ENCODE assay signal across 17 mouse cellular contexts in the genomic region with DNA sequence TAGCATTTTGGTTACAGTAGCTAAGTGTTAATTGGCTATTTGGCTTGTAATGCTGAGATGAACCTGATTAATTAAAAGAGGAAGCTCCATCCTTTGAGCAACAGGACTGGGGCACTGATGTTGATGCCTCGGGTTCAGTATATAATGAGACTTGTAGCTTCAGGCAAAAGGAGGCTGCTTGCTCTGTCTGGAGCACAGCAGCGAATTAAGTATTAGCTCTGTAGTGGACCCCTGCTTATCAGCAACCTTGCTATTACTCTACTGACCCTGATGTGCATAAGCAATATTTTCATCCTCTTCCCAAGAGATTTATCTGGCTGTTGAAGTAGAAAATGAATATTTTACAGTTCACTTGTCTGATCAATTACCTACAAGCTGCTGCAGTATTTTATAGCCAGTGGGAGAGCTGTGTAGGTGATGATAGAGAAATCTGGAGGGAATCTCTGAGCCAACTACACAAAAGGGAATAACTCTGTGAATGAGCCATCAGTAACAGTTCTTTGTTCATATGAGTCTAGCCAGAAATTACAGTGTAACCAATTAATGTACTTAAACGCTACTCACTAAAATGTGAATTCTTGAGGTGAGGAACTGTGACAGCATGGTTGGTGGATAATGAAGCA.
DNase-seq lines count a peak whose midpoint lies in the region; ATAC-seq and TF ChIP-seq lines count a peak whose summit lies in the region.
"Had no signal": no experiment of that assay in that cellular context is flagged by ENCODE, and none has a peak within 500 bp of the region (broad histone marks: within the 10 kb centered on the region; RNA-seq: fewer than 3 reads in every experiment).

No protein-coding gene starts in this region.

- H3K9me3 ChIP-seq in forebrain, embryonic 12.5 days, result no peaks in the 10 kb centered on the region
- H3K9me3 ChIP-seq in hindbrain, embryonic 15.5 days, result no peaks in the 10 kb centered on the region
- no peaks in the 10 kb centered on the region for H3K9me3 ChIP-seq in neural tube, embryonic 12.5 days
- H3K9me3 ChIP-seq in stomach, postnatal 0 days (ENCODE audit: control insufficient read depth, low read length), result no peaks in the 10 kb centered on the region
- no peaks in the 10 kb centered on the region for H3K9me3 ChIP-seq in liver, postnatal 0 days (ENCODE audit: low read length)
- H3K9me3 ChIP-seq: G1E; heart, embryonic 12.5 days; liver, embryonic 13.5 days; megakaryocyte, embryonic 14.5 days had no signal

- H3K27me3 ChIP-seq in forebrain, embryonic 12.5 days, result no peaks in the 10 kb centered on the region
- no peaks in the 10 kb centered on the region for H3K27me3 ChIP-seq in hindbrain, embryonic 15.5 days
- no peaks in the 10 kb centered on the region for H3K27me3 ChIP-seq in neural tube, embryonic 12.5 days (replicated peaks)
- no peaks in the 10 kb centered on the region for H3K27me3 ChIP-seq in stomach, postnatal 0 days (ENCODE audit: control insufficient read depth, insufficient read depth, low read length)
- no peaks in the 10 kb centered on the region for H3K27me3 ChIP-seq in liver, postnatal 0 days (ENCODE audit: insufficient read depth, low read length)
- H3K27me3 ChIP-seq: heart, embryonic 12.5 days; liver, embryonic 13.5 days; megakaryocyte, embryonic 14.5 days had no signal

- no peak overlapping the region for H3K4me3 ChIP-seq in forebrain, embryonic 12.5 days (replicated peaks)
- no peak overlapping the region for H3K4me3 ChIP-seq in hindbrain, embryonic 15.5 days
- H3K4me3 ChIP-seq in neural tube, embryonic 12.5 days, result no peak overlapping the region
- H3K4me3 ChIP-seq in stomach, postnatal 0 days (ENCODE audit: low read depth, low read length), result no peak overlapping the region
- H3K4me3 ChIP-seq in liver, postnatal 0 days (ENCODE audit: low read depth, low read length), result no peak overlapping the region
- H3K4me3 ChIP-seq: heart, embryonic 12.5 days; liver, embryonic 13.5 days; megakaryocyte, embryonic 14.5 days had no signal

- H3K36me3 ChIP-seq in forebrain, embryonic 12.5 days (replicated peaks), result no peaks in the 10 kb centered on the region
- no peaks in the 10 kb centered on the region for H3K36me3 ChIP-seq in hindbrain, embryonic 15.5 days
- no peaks in the 10 kb centered on the region for H3K36me3 ChIP-seq in neural tube, embryonic 12.5 days
- H3K36me3 ChIP-seq in stomach, postnatal 0 days (ENCODE audit: control insufficient read depth, insufficient read depth, low read length), result no peaks in the 10 kb centered on the region
- no peaks in the 10 kb centered on the region for H3K36me3 ChIP-seq in liver, postnatal 0 days (replicated peaks; ENCODE audit: insufficient read depth, low read length)
- H3K36me3 ChIP-seq: G1E; heart, embryonic 12.5 days; liver, embryonic 13.5 days had no signal

- no peak for TF ChIP-seq CTCF in stomach, postnatal 0 days (IDR thresholded peaks at IDR 0.05; ENCODE audit: low read depth)
- TF ChIP-seq CTCF in liver, postnatal 0 days (IDR thresholded peaks at IDR 0.05; ENCODE audit: low read depth), result no peak

- no peaks in the 10 kb centered on the region for H3K4me1 ChIP-seq in forebrain, embryonic 12.5 days
- peaks cover 5% of the 10 kb centered on the region; the same call in 1 of the 2 replicates for H3K4me1 ChIP-seq in hindbrain, embryonic 15.5 days (replicated peaks)
- H3K4me1 ChIP-seq in neural tube, embryonic 12.5 days, result no peaks in the 10 kb centered on the region
- no peaks in the 10 kb centered on the region for H3K4me1 ChIP-seq in stomach, postnatal 0 days (replicated peaks; ENCODE audit: control insufficient read depth, insufficient read depth)
- no peaks in the 10 kb centered on the region for H3K4me1 ChIP-seq in liver, postnatal 0 days (ENCODE audit: insufficient read depth)
- H3K4me1 ChIP-seq: heart, embryonic 12.5 days; liver, embryonic 13.5 days; megakaryocyte, embryonic 14.5 days had no signal

- ATAC-seq in forebrain, embryonic 12.5 days (ENCODE audit: low FRiP score), result peak; percentile 72; the same call in 1 of the 2 replicates
- peak; percentile 91 for ATAC-seq in hindbrain, embryonic 15.5 days (ENCODE audit: low FRiP score, low read depth)
- peak; percentile 90 for ATAC-seq in neural tube, embryonic 12.5 days (ENCODE audit: low FRiP score, low read depth)
- no peak for ATAC-seq in stomach, postnatal 0 days (ENCODE audit: low FRiP score, low TSS enrichment)
- ATAC-seq in liver, postnatal 0 days, result no peak
- ATAC-seq: intestine, postnatal 0 days; lung, postnatal 0 days had no signal

- WGBS in forebrain, embryonic 12.5 days, result 55% methylated on average over 3 of the region's 3 CpGs
- WGBS in hindbrain, embryonic 15.5 days, result 39% methylated on average over 3 of the region's 3 CpGs
- 57% methylated on average over 3 of the region's 3 CpGs for WGBS in neural tube, embryonic 12.5 days
- 71% methylated on average over 3 of the region's 3 CpGs for WGBS in stomach, postnatal 0 days
- 57% methylated on average over 3 of the region's 3 CpGs for WGBS in liver, postnatal 0 days (ENCODE audit: insufficient replicate concordance)

- no peak overlapping the region for H3K27ac ChIP-seq in forebrain, embryonic 12.5 days
- peak overlapping the region; percentile 7 for H3K27ac ChIP-seq in hindbrain, embryonic 15.5 days (replicated peaks)
- no peak overlapping the region for H3K27ac ChIP-seq in neural tube, embryonic 12.5 days
- no peak overlapping the region for H3K27ac ChIP-seq in stomach, postnatal 0 days (replicated peaks)
- H3K27ac ChIP-seq in liver, postnatal 0 days (ENCODE audit: low read depth), result no peak overlapping the region
- H3K27ac ChIP-seq: liver, embryonic 13.5 days had no signal

- peak; percentile 41 for DNase-seq in Muller cell, postnatal 12 days (ENCODE audit: inconsistent ontology term)
- no peak for DNase-seq in kidney, postnatal 4 days
- DNase-seq in stomach, postnatal 0 days (ENCODE audit: low spot score), result no peak
- no peak for DNase-seq in liver, postnatal 0 days
- DNase-seq: adrenal gland, postnatal 10 days; cerebellum, adult 9-11 months; heart, postnatal 36 days; kidney, postnatal 14 days; liver, embryonic 13.5 days had no signal

- no peak for TF ChIP-seq EP300 in stomach, postnatal 0 days (optimal IDR thresholded peaks at IDR 0.05)
- no peak for TF ChIP-seq EP300 in liver, postnatal 0 days (IDR thresholded peaks at IDR 0.05; ENCODE audit: low read depth)

- no peak overlapping the region for H3K9ac ChIP-seq in forebrain, embryonic 12.5 days
- H3K9ac ChIP-seq in hindbrain, embryonic 15.5 days, result no peak overlapping the region
- H3K9ac ChIP-seq in neural tube, embryonic 12.5 days, result no peak overlapping the region
- H3K9ac ChIP-seq in stomach, postnatal 0 days (ENCODE audit: low read length), result no peak overlapping the region
- H3K9ac ChIP-seq in liver, postnatal 0 days (replicated peaks), result no peak overlapping the region
- H3K9ac ChIP-seq: heart, embryonic 12.5 days; liver, embryonic 13.5 days had no signal

- H3K4me2 ChIP-seq in forebrain, embryonic 12.5 days, result no peak overlapping the region
- 0 out of 2 replicates have a peak overlapping the region, but pooled peaks have one; percentile 2 for H3K4me2 ChIP-seq in hindbrain, embryonic 15.5 days
- no peak overlapping the region for H3K4me2 ChIP-seq in neural tube, embryonic 12.5 days (replicated peaks)
- no peak overlapping the region for H3K4me2 ChIP-seq in stomach, postnatal 0 days (replicated peaks; ENCODE audit: low read depth)
- no peak overlapping the region for H3K4me2 ChIP-seq in liver, postnatal 0 days (ENCODE audit: low read depth, low read length)
- H3K4me2 ChIP-seq: heart, embryonic 12.5 days; liver, embryonic 13.5 days had no signal

Comparison
In these comparisons a context has a peak if more than half of its experiments do, and no peak if none do; other contexts are left out.
1. ATAC-seq: peak in forebrain, embryonic 12.5 days (single experiment), hindbrain, embryonic 15.5 days (single experiment) and neural tube, embryonic 12.5 days (single experiment); none in stomach, postnatal 0 days (single experiment) and liver, postnatal 0 days (single experiment).